Mouse (Mus musculus) bone marrow macrophage, adult 2 months (primary cell): ENCODE results near the gene Teddm2. TPM values are rescaled to one million over a fixed set of nuclear protein-coding genes. Genes with fewer than 3 reads are reported as not detected.
A peak's percentile ranks its signal among the peaks of the same experiment; 100 is the strongest.

Experiments used
- H3K27ac ChIP-seq: 2 replicates; pipeline ENCODE4 v1.5.1; 2012; ENCODE audit warnings: low read depth, low read length; ENCODE audit not compliant: insufficient read depth
- H3K4me1 ChIP-seq: 2 replicates; pipeline ENCODE4 v1.6.1; 2012; ENCODE audit warnings: low read length; ENCODE audit not compliant: control insufficient read depth, insufficient read depth
- H3K4me3 ChIP-seq: 2 replicates; pipeline ENCODE4 v1.5.1; 2012; ENCODE audit warnings: mild to moderate bottlenecking, low read length, moderate library complexity; ENCODE audit not compliant: insufficient read depth
- CTCF ChIP-seq: IDR thresholded peaks from 2 replicates; pipeline ENCODE4 v1.5.1; 2012; ENCODE audit warnings: low read depth, mild to moderate bottlenecking, low read length, moderate library complexity
- POLR2A ChIP-seq: IDR thresholded peaks from 2 replicates; pipeline ENCODE4 v1.6.1; 2012; ENCODE audit warnings: mild to moderate bottlenecking, low read depth, low read length, borderline replicate concordance
- polyA plus RNA-seq: library from polyadenylated mRNA; stranded (reverse); fragments of >200 nt; gene quantifications from 2 replicates; pipeline ENCODE4 v1.2.4, GENCODE M21; 2012; ENCODE audit not compliant: missing spikeins, insufficient read depth, insufficient read length

Teddm2 gene
- polyA plus RNA-seq, 1 experiment: 0.35 TPM

GRCm38 (mm10) chr1:153905884-153906283, 5.9 kb upstream of the Teddm2 start:
- no peak overlapping the region for H3K27ac ChIP-seq
- peaks cover 17% of the 10 kb centered on the region for H3K4me1 ChIP-seq
- H3K4me3 ChIP-seq: no peak overlapping the region
- TF ChIP-seq CTCF: no peak
- TF ChIP-seq POLR2A: no peak

GRCm38 (mm10) chr1:153904236-153904635, 4.2 kb upstream of the Teddm2 start:
- Histone ChIP-seq H3K27ac (no peak overlapping the region), H3K4me1 (peaks cover 4% of the 10 kb centered on the region), H3K4me3 (no peak overlapping the region)
- no peak for TF ChIP-seq POLR2A
- no peak for TF ChIP-seq CTCF

- no peak overlapping the region for H3K4me3 ChIP-seq
- peaks cover 9% of the 10 kb centered on the region for H3K4me1 ChIP-seq
- no peak overlapping the region for H3K27ac ChIP-seq
- TF ChIP-seq CTCF (no peak), POLR2A (no peak)
Observed at GRCm38 (mm10) chr1:153903006-153903405, 3.0 kb upstream of the Teddm2 start.

GRCm38 (mm10) chr1:153900860-153901730, 1.1 kb upstream of the Teddm2 start:
- H3K4me1 ChIP-seq: peaks cover 9% of the 10 kb centered on the region
- peak overlapping the region; percentile 78 for H3K27ac ChIP-seq
- H3K4me3 ChIP-seq: peak overlapping the region; percentile 95
- TF ChIP-seq POLR2A (no peak), CTCF (no peak)

- Histone ChIP-seq H3K4me3 (peak overlapping the region; percentile 95), H3K4me1 (peaks cover 9% of the 10 kb centered on the region), H3K27ac (peak overlapping the region; percentile 78)
- TF ChIP-seq POLR2A (no peak), CTCF (no peak)
Observed at GRCm38 (mm10) chr1:153900381-153900780, 353 bp upstream of the Teddm2 start.

- Histone ChIP-seq H3K27ac (peak overlapping the region; percentile 47), H3K4me1 (peaks cover 15% of the 10 kb centered on the region)
- TF ChIP-seq POLR2A (no peak), CTCF (no peak)
Observed at GRCm38 (mm10) chr1:153898989-153899730, 868 bp downstream of the Teddm2 start.

GRCm38 (mm10) chr1:153897196-153897595, 2.8 kb downstream of the Teddm2 start:
- no peak for TF ChIP-seq POLR2A
- TF ChIP-seq CTCF: no peak
- no peak overlapping the region for H3K27ac ChIP-seq
- H3K4me3 ChIP-seq: no peak overlapping the region
- H3K4me1 ChIP-seq: peaks cover 21% of the 10 kb centered on the region

More at GRCm38 (mm10) chr1:153898989-153899730, 868 bp downstream of the Teddm2 start:
- peak overlapping the region; percentile 63 for H3K4me3 ChIP-seq

- H3K4me3 ChIP-seq: no peak overlapping the region
- H3K27ac ChIP-seq: no peak overlapping the region
- peaks cover 17% of the 10 kb centered on the region for H3K4me1 ChIP-seq
- TF ChIP-seq CTCF (peak; percentile 65), POLR2A (no peak)
Observed at GRCm38 (mm10) chr1:153894979-153895378, 5.0 kb downstream of the Teddm2 start.

GRCm38 (mm10) chr1:153894201-153894893, 5.7 kb downstream of the Teddm2 start:
- Histone ChIP-seq H3K4me1 (peaks cover 17% of the 10 kb centered on the region), H3K27ac (0 out of 2 replicates have a peak overlapping the region, but pooled peaks have one; percentile 11), H3K4me3 (no peak overlapping the region)
- TF ChIP-seq POLR2A (no peak), CTCF (no peak)

- Histone ChIP-seq H3K4me1 (peaks cover 12% of the 10 kb centered on the region), H3K4me3 (no peak overlapping the region), H3K27ac (no peak overlapping the region)
- no peak for TF ChIP-seq POLR2A
Observed at GRCm38 (mm10) chr1:153893746-153894145, 6.3 kb downstream of the Teddm2 start.
